ENCODE assay signal across 18 mouse cellular contexts in the genomic region with DNA sequence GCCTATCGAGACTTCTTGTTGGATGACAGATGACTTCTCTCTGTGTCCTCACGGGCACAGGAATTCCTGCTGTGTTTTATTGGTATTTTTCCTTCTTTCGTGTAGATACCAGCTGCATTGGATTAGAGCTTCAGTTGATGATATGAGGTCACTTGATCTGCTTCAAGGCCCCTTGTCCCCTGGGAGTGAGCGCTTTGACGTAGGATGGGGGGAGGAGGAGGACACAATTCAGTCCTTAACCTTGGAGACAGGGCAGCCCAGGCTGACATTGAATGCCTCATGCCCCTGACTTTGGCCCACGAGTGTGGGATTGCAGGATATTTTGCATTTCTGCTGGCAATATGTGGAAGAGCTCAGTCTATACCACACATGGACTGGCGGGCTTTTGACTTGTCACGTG. TPM values are rescaled to one million over a fixed set of nuclear protein-coding genes. Genes with fewer than 3 reads are reported as not detected.
DNase-seq lines count a peak whose midpoint lies in the region; ATAC-seq lines count a peak whose summit lies in the region.
"Had no signal": no experiment of that assay in that cellular context is flagged by ENCODE, and none has a peak within 500 bp of the region (broad histone marks: within the 10 kb centered on the region; RNA-seq: fewer than 3 reads in every experiment).

No protein-coding gene starts in this region.

- DNase-seq in midbrain, embryonic 10.5 days (ENCODE audit: low spot score) = no peak
- DNase-seq in skeletal muscle tissue, adult 2 months (ENCODE audit: low read depth, low spot score) = peak; percentile 7
- DNase-seq in layer of hippocampus, adult 9-10 months (ENCODE audit: low spot score) = no peak
- DNase-seq: cerebellum, adult 9-10 months; gastrocnemius, postnatal 14 days; kidney, postnatal 4 days; lung, postnatal 36 days; spleen, adult 18-20 months had no signal

- H3K4me1 ChIP-seq in forebrain, embryonic 12.5 days = peaks cover 37% of the 10 kb centered on the region
- peaks cover 28% of the 10 kb centered on the region for H3K4me1 ChIP-seq in forebrain, embryonic 16.5 days (replicated peaks; ENCODE audit: control insufficient read depth, insufficient read depth, low read length)
- peaks cover 33% of the 10 kb centered on the region for H3K4me1 ChIP-seq in midbrain, embryonic 12.5 days
- peaks cover 36% of the 10 kb centered on the region for H3K4me1 ChIP-seq in midbrain, embryonic 10.5 days
- H3K4me1 ChIP-seq in brown adipose tissue, adult 24 weeks (ENCODE audit: control insufficient read depth, insufficient read depth, insufficient read length, low read length) = peaks cover 12% of the 10 kb centered on the region

- no peaks in the 10 kb centered on the region for H3K27me3 ChIP-seq in forebrain, embryonic 12.5 days
- H3K27me3 ChIP-seq in forebrain, embryonic 16.5 days (replicated peaks; ENCODE audit: control insufficient read depth, insufficient read depth, low read length) = no peaks in the 10 kb centered on the region
- H3K27me3 ChIP-seq in midbrain, embryonic 12.5 days = no peaks in the 10 kb centered on the region
- no peaks in the 10 kb centered on the region for H3K27me3 ChIP-seq in midbrain, embryonic 10.5 days (ENCODE audit: low read depth, poor library complexity, severe bottlenecking)
- H3K27me3 ChIP-seq: embryonic facial prominence, embryonic 12.5 days; hindbrain, embryonic 12.5 days; limb, embryonic 12.5 days; liver, embryonic 15.5 days had no signal

- no peak overlapping the region for H3K9ac ChIP-seq in forebrain, embryonic 12.5 days
- H3K9ac ChIP-seq in forebrain, embryonic 16.5 days (replicated peaks; ENCODE audit: low read depth, low read length) = no peak overlapping the region
- no peak overlapping the region for H3K9ac ChIP-seq in midbrain, embryonic 12.5 days (replicated peaks)
- H3K9ac ChIP-seq: embryonic facial prominence, embryonic 12.5 days; hindbrain, embryonic 12.5 days; limb, embryonic 12.5 days; liver, embryonic 15.5 days had no signal

- no peak overlapping the region for H3K4me3 ChIP-seq in forebrain, embryonic 12.5 days (replicated peaks)
- no peak overlapping the region for H3K4me3 ChIP-seq in forebrain, embryonic 16.5 days (replicated peaks; ENCODE audit: low read length)
- no peak overlapping the region for H3K4me3 ChIP-seq in midbrain, embryonic 12.5 days
- H3K4me3 ChIP-seq in midbrain, embryonic 10.5 days = no peak overlapping the region
- H3K4me3 ChIP-seq in brown adipose tissue, adult 24 weeks (ENCODE audit: insufficient read depth, low read depth, low read length) = no peak overlapping the region
- H3K4me3 ChIP-seq: embryonic facial prominence, embryonic 12.5 days; hindbrain, embryonic 12.5 days; limb, embryonic 12.5 days; liver, embryonic 15.5 days had no signal

- H3K4me2 ChIP-seq in forebrain, embryonic 12.5 days = no peak overlapping the region
- H3K4me2 ChIP-seq in forebrain, embryonic 16.5 days (ENCODE audit: low read length) = no peak overlapping the region
- H3K4me2 ChIP-seq in midbrain, embryonic 12.5 days (replicated peaks) = no peak overlapping the region
- H3K4me2 ChIP-seq: embryonic facial prominence, embryonic 12.5 days; hindbrain, embryonic 12.5 days; limb, embryonic 12.5 days; liver, embryonic 15.5 days had no signal

- no peaks in the 10 kb centered on the region for H3K36me3 ChIP-seq in forebrain, embryonic 12.5 days (replicated peaks)
- no peaks in the 10 kb centered on the region for H3K36me3 ChIP-seq in forebrain, embryonic 16.5 days (ENCODE audit: control insufficient read depth, insufficient read depth)
- H3K36me3 ChIP-seq in midbrain, embryonic 12.5 days = no peaks in the 10 kb centered on the region
- H3K36me3 ChIP-seq in midbrain, embryonic 10.5 days = no peaks in the 10 kb centered on the region
- H3K36me3 ChIP-seq: embryonic facial prominence, embryonic 12.5 days; hindbrain, embryonic 12.5 days; limb, embryonic 12.5 days; liver, embryonic 15.5 days had no signal

- peak overlapping the region; percentile 69; the same call in 1 of the 2 replicates for H3K27ac ChIP-seq in forebrain, embryonic 12.5 days
- no peak overlapping the region for H3K27ac ChIP-seq in forebrain, embryonic 16.5 days (ENCODE audit: low read length)
- H3K27ac ChIP-seq in midbrain, embryonic 12.5 days (replicated peaks) = 0 out of 2 replicates have a peak overlapping the region, but pooled peaks have one; percentile 39
- no peak overlapping the region for H3K27ac ChIP-seq in midbrain, embryonic 10.5 days (replicated peaks)
- peak overlapping the region; percentile 10; the same call in 1 of the 2 replicates for H3K27ac ChIP-seq in brown adipose tissue, adult 24 weeks (replicated peaks; ENCODE audit: low read depth, low read length)
- H3K27ac ChIP-seq: embryonic facial prominence, embryonic 12.5 days; hindbrain, embryonic 12.5 days; limb, embryonic 12.5 days; liver, embryonic 15.5 days; stomach, postnatal 0 days had no signal

- WGBS in forebrain, embryonic 12.5 days = 79% methylated on average over 8 of the region's 8 CpGs
- WGBS in forebrain, embryonic 16.5 days = 80% methylated on average over 8 of the region's 8 CpGs
- 71% methylated on average over 8 of the region's 8 CpGs for WGBS in midbrain, embryonic 12.5 days
- 80% methylated on average over 8 of the region's 8 CpGs for WGBS in midbrain, embryonic 10.5 days

- H3K9me3 ChIP-seq in forebrain, embryonic 12.5 days = no peaks in the 10 kb centered on the region
- H3K9me3 ChIP-seq in forebrain, embryonic 16.5 days (ENCODE audit: control insufficient read depth, low read length) = no peaks in the 10 kb centered on the region
- no peaks in the 10 kb centered on the region for H3K9me3 ChIP-seq in midbrain, embryonic 12.5 days
- H3K9me3 ChIP-seq in midbrain, embryonic 10.5 days (replicated peaks) = no peaks in the 10 kb centered on the region
- H3K9me3 ChIP-seq: embryonic facial prominence, embryonic 12.5 days; hindbrain, embryonic 12.5 days; limb, embryonic 12.5 days; liver, embryonic 15.5 days had no signal

- ATAC-seq in forebrain, embryonic 12.5 days (ENCODE audit: low FRiP score) = no peak
- ATAC-seq in forebrain, embryonic 16.5 days = no peak
- ATAC-seq in midbrain, embryonic 12.5 days (ENCODE audit: low FRiP score, low read depth) = no peak
- ATAC-seq: intestine, postnatal 0 days had no signal

RNA-seq across cellular contexts. Expression of gene Anapc16, which starts 28.6 kb away (rescaled TPM):
- polyA plus RNA-seq in forebrain, embryonic 12.5 days (2016; fragmentation: Nextera tagmentation; extraction: Ambion mirVana) = 100 and 106 TPM in 2 replicates
- polyA plus RNA-seq in forebrain, embryonic 16.5 days (2015; fragmentation: Nextera tagmentation; extraction: Ambion mirVana) = 112 and 115 TPM in 2 replicates
- 110 and 115 TPM in 2 replicates for polyA plus RNA-seq in midbrain, embryonic 12.5 days (2016; fragmentation: Nextera tagmentation; extraction: Ambion mirVana)
- polyA plus RNA-seq in midbrain, embryonic 10.5 days (2016; fragmentation: Nextera tagmentation; extraction: Ambion mirVana) = 111 and 113 TPM in 2 replicates
- 59.1 and 60.8 TPM in 2 replicates for polyA plus RNA-seq in brown adipose tissue, adult 24 weeks (2012; ENCODE audit: insufficient read depth, insufficient read length, missing spikeins)

RNA-seq across cellular contexts. Expression of gene Ascc1, which starts 29.0 kb away (rescaled TPM):
- 38.5 and 38.6 TPM in 2 replicates for polyA plus RNA-seq in forebrain, embryonic 12.5 days (2016; fragmentation: Nextera tagmentation; extraction: Ambion mirVana)
- 45.1 and 50.0 TPM in 2 replicates for polyA plus RNA-seq in forebrain, embryonic 16.5 days (2015; fragmentation: Nextera tagmentation; extraction: Ambion mirVana)
- polyA plus RNA-seq in midbrain, embryonic 12.5 days (2016; fragmentation: Nextera tagmentation; extraction: Ambion mirVana) = 37.4 and 39.6 TPM in 2 replicates
- polyA plus RNA-seq in midbrain, embryonic 10.5 days (2016; fragmentation: Nextera tagmentation; extraction: Ambion mirVana) = 34.4 and 35.5 TPM in 2 replicates
- 19.2 and 20.6 TPM in 2 replicates for polyA plus RNA-seq in brown adipose tissue, adult 24 weeks (2012; ENCODE audit: insufficient read depth, insufficient read length, missing spikeins)

Comparison
In these comparisons a context has a peak if more than half of its experiments do, and no peak if none do; other contexts are left out.
1. H3K27ac ChIP-seq: peak in forebrain, embryonic 12.5 days (single experiment), midbrain, embryonic 12.5 days (single experiment) and brown adipose tissue, adult 24 weeks (single experiment); none in forebrain, embryonic 16.5 days (single experiment) and midbrain, embryonic 10.5 days (single experiment).